Mouse (Mus musculus) lung, embryonic 14.5 days (tissue): ENCODE results near the gene Slc30a2. TPM values are rescaled to one million over a fixed set of nuclear protein-coding genes. Genes with fewer than 3 reads are reported as not detected.

Source experiments
- ATAC-seq: fragments of 200-750 bp; cut with Nextera tagmentation; 2 replicates; pipeline ENCODE4 v1.8.0; 2017; ENCODE audit warnings: mild to moderate bottlenecking, moderate TSS enrichment, moderate library complexity; ENCODE audit not compliant: insufficient read depth
- DNase-seq: peaks from one replicate; pipeline ENCODE4 v3.0.0-alpha.2; 2015
- H3K27ac ChIP-seq: fragments of 300-500 bp; sonication (generic); 2 replicates; pipeline ENCODE4 v1.5.1; 2014; ENCODE audit warnings: low read depth, mild to moderate bottlenecking, moderate library complexity
- H3K27me3 ChIP-seq: fragments of 300-500 bp; sonication (generic); 2 replicates; pipeline ENCODE4 v1.6.1; 2014; ENCODE audit warnings: low read length, control low read depth; ENCODE audit not compliant: insufficient read depth
- H3K36me3 ChIP-seq: fragments of 300-500 bp; sonication (generic); 2 replicates; pipeline ENCODE4 v1.6.1; 2014; ENCODE audit warnings: control low read depth; ENCODE audit not compliant: insufficient read depth
- H3K4me1 ChIP-seq: fragments of 300-500 bp; sonication (generic); 2 replicates; pipeline ENCODE4 v1.6.1; 2014; ENCODE audit warnings: antibody characterized with exemption, control low read depth; ENCODE audit not compliant: insufficient read depth
- H3K4me2 ChIP-seq: fragments of 300-500 bp; sonication (generic); 2 replicates; pipeline ENCODE4 v1.6.1; 2014; ENCODE audit warnings: mild to moderate bottlenecking
- H3K4me3 ChIP-seq: fragments of 300-500 bp; sonication (generic); 2 replicates; pipeline ENCODE4 v1.5.1; 2014; ENCODE audit warnings: low read depth, low read length
- H3K9ac ChIP-seq: fragments of 300-500 bp; sonication (generic); 2 replicates; pipeline ENCODE4 v1.6.1; 2014
- H3K9me3 ChIP-seq: fragments of 300-500 bp; sonication (generic); 2 replicates; pipeline ENCODE4 v1.6.1; 2016; ENCODE audit warnings: low read depth, low read length, control low read depth
- CTCF ChIP-seq: IDR thresholded peaks from 2 replicates; pipeline ENCODE4 v1.5.1; 2016; ENCODE audit warnings: antibody characterized with exemption, low read depth
- WGBS: fragments of 180-500 bp; shearing (Covaris S2); extraction: QIAGEN DNeasy Blood & Tissue Kit; methylation state at CpG from one replicate; pipeline ENCODE4 v1.1.7; 2014; 5-methylcytosine and 5-hydroxymethylcytosine counted together
- polyA plus RNA-seq: library from polyadenylated mRNA; unstranded; fragments of >200 nt; fragmentation: Nextera tagmentation; extraction: Ambion mirVana; gene quantifications from 2 replicates; pipeline ENCODE4 v1.2.1, GENCODE M21; 2014

Slc30a2 gene
- polyA plus RNA-seq, 1 experiment from 2014 or later = 0.05 TPM

- DNase-seq (no peak), ATAC-seq (no peak)
- Histone ChIP-seq H3K4me2 (no peak overlapping the region), H3K9ac (no peak overlapping the region), H3K36me3 (no peaks in the 10 kb centered on the region), H3K4me3 (no peak overlapping the region), H3K4me1 (no peaks in the 10 kb centered on the region), H3K27me3 (peaks cover 42% of the 10 kb centered on the region), H3K9me3 (no peaks in the 10 kb centered on the region), H3K27ac (no peak overlapping the region)
- TF ChIP-seq CTCF = no peak
- WGBS = 25% methylated on average over 11 of the region's 11 CpGs
Measured at GRCm38 (mm10) chr4:134342213-134342779, 685 bp upstream of the Slc30a2 start.

- TF ChIP-seq CTCF = no peak
- Histone ChIP-seq H3K36me3 (no peaks in the 10 kb centered on the region), H3K9me3 (no peaks in the 10 kb centered on the region), H3K27ac (no peak overlapping the region), H3K4me1 (no peaks in the 10 kb centered on the region), H3K4me2 (no peak overlapping the region), H3K9ac (no peak overlapping the region), H3K27me3 (peaks cover 42% of the 10 kb centered on the region), H3K4me3 (no peak overlapping the region)
- DNase-seq (no peak), ATAC-seq (no peak)
- WGBS = 37% methylated on average over 3 of the region's 3 CpGs
Measured at GRCm38 (mm10) chr4:134344620-134345019, 1.6 kb downstream of the Slc30a2 start.

GRCm38 (mm10) chr4:134345802-134346201 is 2.8 kb downstream of the Slc30a2 start:
- Histone ChIP-seq H3K36me3 (no peaks in the 10 kb centered on the region), H3K4me2 (no peak overlapping the region), H3K27me3 (peaks cover 40% of the 10 kb centered on the region), H3K9ac (no peak overlapping the region), H3K4me3 (no peak overlapping the region), H3K27ac (no peak overlapping the region), H3K9me3 (no peaks in the 10 kb centered on the region), H3K4me1 (no peaks in the 10 kb centered on the region)
- DNase-seq (no peak), ATAC-seq (no peak)
- TF ChIP-seq CTCF = no peak
- WGBS = 88% methylated on average over 15 of the region's 15 CpGs

GRCm38 (mm10) chr4:134348078-134348477 is 5.1 kb downstream of the Slc30a2 start:
- DNase-seq (no peak), ATAC-seq (no peak)
- 67% methylated on average over 11 of the region's 11 CpGs for WGBS
- H3K4me2 ChIP-seq = no peak overlapping the region
- no peak overlapping the region for H3K27ac ChIP-seq
- no peak overlapping the region for H3K4me3 ChIP-seq
- TF ChIP-seq CTCF = no peak
- no peaks in the 10 kb centered on the region for H3K36me3 ChIP-seq
- H3K4me1 ChIP-seq = no peaks in the 10 kb centered on the region
- H3K9me3 ChIP-seq = no peaks in the 10 kb centered on the region
- H3K27me3 ChIP-seq = peaks cover 24% of the 10 kb centered on the region
- no peak overlapping the region for H3K9ac ChIP-seq

GRCm38 (mm10) chr4:134348545-134348944 is 5.6 kb downstream of the Slc30a2 start:
- peaks cover 19% of the 10 kb centered on the region for H3K27me3 ChIP-seq
- H3K4me1 ChIP-seq = no peaks in the 10 kb centered on the region
- DNase-seq = no peak
- H3K27ac ChIP-seq = no peak overlapping the region
- 61% methylated on average over 5 of the region's 5 CpGs for WGBS
- ATAC-seq = no peak
- no peak overlapping the region for H3K9ac ChIP-seq
- no peaks in the 10 kb centered on the region for H3K36me3 ChIP-seq
- TF ChIP-seq CTCF = no peak
- no peak overlapping the region for H3K4me2 ChIP-seq
- H3K9me3 ChIP-seq = no peaks in the 10 kb centered on the region
- no peak overlapping the region for H3K4me3 ChIP-seq

GRCm38 (mm10) chr4:134349829-134350228 is 6.8 kb downstream of the Slc30a2 start:
- H3K9ac ChIP-seq = no peak overlapping the region
- H3K4me2 ChIP-seq = no peak overlapping the region
- ATAC-seq = no peak
- no peak overlapping the region for H3K27ac ChIP-seq
- no peaks in the 10 kb centered on the region for H3K36me3 ChIP-seq
- H3K4me1 ChIP-seq = no peaks in the 10 kb centered on the region
- DNase-seq = no peak
- no peak for TF ChIP-seq CTCF
- WGBS = 88% methylated on average over 7 of the region's 7 CpGs
- peaks cover 8% of the 10 kb centered on the region; the same call in 1 of the 2 replicates for H3K27me3 ChIP-seq
- H3K9me3 ChIP-seq = no peaks in the 10 kb centered on the region
- no peak overlapping the region for H3K4me3 ChIP-seq

- Histone ChIP-seq H3K27ac (no peak overlapping the region), H3K9ac (no peak overlapping the region), H3K27me3 (peaks cover 3% of the 10 kb centered on the region; the same call in 1 of the 2 replicates), H3K4me2 (no peak overlapping the region), H3K4me3 (no peak overlapping the region), H3K36me3 (no peaks in the 10 kb centered on the region), H3K9me3 (no peaks in the 10 kb centered on the region), H3K4me1 (no peaks in the 10 kb centered on the region)
- DNase-seq (no peak), ATAC-seq (no peak)
- 77% methylated on average over 6 of the region's 6 CpGs for WGBS
- TF ChIP-seq CTCF = no peak
Measured at GRCm38 (mm10) chr4:134350641-134351040, 7.7 kb downstream of the Slc30a2 start.
